Mouse (Mus musculus) monocyte, adult 2 months (primary cell): ENCODE measurements around the gene Rasal2.
"Not testable (repeated sequence)": the region's sequence is repeated elsewhere in the genome, so short reads cannot be mapped to it uniquely, and the experiment has no call there.

ENCODE experiments used
- DNase-seq, 2 experiments: peaks; one replicate each; pipeline ENCODE4 v3.0.0; 2022; ENCODE audit warnings: low spot score in 2 of 2, low read depth in 1 of 2

Gene Rasal2

GRCm38 (mm10) chr1:157244453-157244790 is 168.0 kb downstream of the Rasal2 start:
- DNase-seq: no peak

- DNase-seq: no peak
Observed at GRCm38 (mm10) chr1:157243576-157244452, 168.6 kb downstream of the Rasal2 start.

GRCm38 (mm10) chr1:157239687-157240086 is 172.7 kb downstream of the Rasal2 start:
- DNase-seq: no peak

GRCm38 (mm10) chr1:157236650-157237344 is 175.6 kb downstream of the Rasal2 start:
- not testable (repeated sequence) for DNase-seq

GRCm38 (mm10) chr1:157233451-157233850 is 178.9 kb downstream of the Rasal2 start:
- no peak for DNase-seq

- no peak for DNase-seq
Observed at GRCm38 (mm10) chr1:157232372-157232771, 180.0 kb downstream of the Rasal2 start.

GRCm38 (mm10) chr1:157231016-157231415 is 181.4 kb downstream of the Rasal2 start:
- no peak for DNase-seq

GRCm38 (mm10) chr1:157230386-157230785 is 182.0 kb downstream of the Rasal2 start:
- no peak for DNase-seq

- no peak for DNase-seq
Observed at GRCm38 (mm10) chr1:157225013-157225412, 187.4 kb downstream of the Rasal2 start.

- no peak for DNase-seq
Observed at GRCm38 (mm10) chr1:157220910-157221309, 191.5 kb downstream of the Rasal2 start.

- no peak for DNase-seq
Observed at GRCm38 (mm10) chr1:157220466-157220865, 191.9 kb downstream of the Rasal2 start.

GRCm38 (mm10) chr1:157208754-157209153 is 203.6 kb downstream of the Rasal2 start:
- no peak for DNase-seq

- no peak for DNase-seq
Observed at GRCm38 (mm10) chr1:157205685-157206084, 206.7 kb downstream of the Rasal2 start.

GRCm38 (mm10) chr1:157183043-157183442 is 229.4 kb downstream of the Rasal2 start:
- no peak for DNase-seq

GRCm38 (mm10) chr1:157182431-157182830 is 230.0 kb downstream of the Rasal2 start:
- DNase-seq: no peak

GRCm38 (mm10) chr1:157181081-157181480 is 231.3 kb downstream of the Rasal2 start:
- no peak for DNase-seq

- no peak for DNase-seq
Observed at GRCm38 (mm10) chr1:157178988-157179764, 233.2 kb downstream of the Rasal2 start.

- no peak for DNase-seq
Observed at GRCm38 (mm10) chr1:157169292-157169691, 243.1 kb downstream of the Rasal2 start.

- no peak for DNase-seq
Observed at GRCm38 (mm10) chr1:157168891-157169290, 243.5 kb downstream of the Rasal2 start.

GRCm38 (mm10) chr1:157153781-157154180 is 258.6 kb downstream of the Rasal2 start:
- no peak for DNase-seq

- DNase-seq: no peak
Observed at GRCm38 (mm10) chr1:157150107-157150506, 262.3 kb downstream of the Rasal2 start.

- no peak for DNase-seq
Observed at GRCm38 (mm10) chr1:157144621-157145020, 267.8 kb downstream of the Rasal2 start.
